In genomic region chr3:88649186-88649585, GRCm38 (mm10) we compare ENCODE assay signal across 1 mouse cellular context.
TF ChIP-seq lines count a peak whose summit lies in the region.

No protein-coding gene starts in this region.

TF ChIP-seq in MEL, 35 proteins besides CTCF, POLR2A, EP300 and RAD21:
- TF ChIP-seq NRF1 (IDR thresholded peaks at IDR 0.05; ENCODE audit: insufficient read depth, low read depth, low read length, poor library complexity, severe bottlenecking) = no peak
- TF ChIP-seq MAZ (IDR thresholded peaks at IDR 0.05; ENCODE audit: low read depth, low read length) = 0 out of 2 replicates have a peak, but pooled peaks have one; percentile 15
- TF ChIP-seq RCOR1 (IDR thresholded peaks at IDR 0.05; ENCODE audit: low read depth, low read length) = no peak
- no peak for TF ChIP-seq POLR2AphosphoS5 (IDR thresholded peaks at IDR 0.05; ENCODE audit: borderline replicate concordance, low read depth, low read length)
- TF ChIP-seq NELFE (IDR thresholded peaks at IDR 0.05; ENCODE audit: low read depth, low read length) = no peak
- peak; percentile 23; the same call in 1 of the 2 replicates for TF ChIP-seq ZMIZ1 (IDR thresholded peaks at IDR 0.05; ENCODE audit: low read depth, low read length)
- no peak for TF ChIP-seq USF2 (IDR thresholded peaks at IDR 0.05; ENCODE audit: borderline replicate concordance in 1 of 2, insufficient read depth in 1 of 2, low read depth in 1 of 2, low read length in 2 of 2)
